Mouse (Mus musculus): Measurements from ENCODE around the gene Ank2. TPM values are rescaled to one million over a fixed set of nuclear protein-coding genes. Genes with fewer than 3 reads are reported as not detected.

Ank2 gene
- total RNA-seq, 2 experiments from 2014 or later, result 0.73 TPM; not detected in 1

DNA sequence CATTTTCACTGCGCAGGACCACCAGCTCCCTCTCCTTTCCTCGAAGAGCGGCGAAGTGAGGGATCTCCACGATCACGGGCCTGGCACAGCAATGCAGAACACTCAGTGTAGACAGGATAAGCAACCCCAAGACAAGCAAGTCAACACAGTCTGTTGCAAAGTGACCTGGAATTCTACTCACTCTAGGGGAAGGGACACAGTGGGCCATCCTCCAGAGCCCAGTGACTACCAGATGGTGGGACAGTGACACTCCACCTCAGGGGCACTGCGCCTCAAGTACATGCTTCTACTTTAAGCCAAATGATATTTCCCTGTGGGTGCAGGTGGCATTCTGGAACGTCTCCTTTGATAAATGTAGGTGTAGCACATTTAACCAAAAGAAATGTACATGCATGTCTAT, 536.8 kb downstream of the Ank2 start:
- no peak for ATAC-seq (replicated peaks; ENCODE audit: poor library complexity, severe bottlenecking)

DNA sequence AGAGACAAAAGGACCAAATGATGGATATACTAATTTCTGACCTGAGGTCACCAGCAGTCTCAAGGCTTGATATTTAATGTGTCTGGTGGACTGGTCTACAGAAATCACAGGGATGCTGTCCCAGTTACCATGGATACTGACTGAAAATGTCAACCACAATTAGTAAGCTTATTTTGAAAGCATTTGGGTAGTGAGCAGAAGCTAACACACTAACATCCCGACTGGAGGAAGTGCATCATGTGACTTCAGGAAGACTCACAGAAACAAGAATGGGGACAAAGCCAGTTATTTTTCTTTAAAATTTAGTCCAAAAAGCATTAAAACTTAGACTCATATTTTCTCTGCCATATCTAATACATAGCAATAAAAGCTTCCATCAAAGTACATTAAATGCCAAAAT, 546.5 kb downstream of the Ank2 start:
- ATAC-seq (replicated peaks; ENCODE audit: poor library complexity, severe bottlenecking), result peak; percentile 61

DNA sequence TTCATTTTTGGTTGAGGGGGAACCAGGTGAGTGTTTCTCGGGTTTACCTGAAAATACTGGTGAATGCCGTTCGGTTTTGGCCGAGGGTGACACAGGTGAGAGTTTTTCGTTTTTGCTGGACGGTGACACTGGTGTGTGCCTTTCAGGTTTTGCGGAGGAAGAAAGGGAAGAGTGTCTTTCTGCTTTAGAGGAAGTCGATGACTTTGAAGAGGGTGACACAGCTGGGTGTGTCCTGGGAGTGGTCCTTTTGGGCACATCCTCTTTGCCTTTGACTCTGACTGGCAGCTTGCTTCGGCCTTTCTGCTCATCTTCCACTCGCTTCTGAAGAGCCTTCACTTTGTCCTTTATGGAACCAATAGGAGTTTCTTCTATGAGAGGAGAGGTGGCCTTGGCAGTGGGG, 552.6 kb downstream of the Ank2 start:
- no peak for ATAC-seq (replicated peaks; ENCODE audit: poor library complexity, severe bottlenecking)

DNA sequence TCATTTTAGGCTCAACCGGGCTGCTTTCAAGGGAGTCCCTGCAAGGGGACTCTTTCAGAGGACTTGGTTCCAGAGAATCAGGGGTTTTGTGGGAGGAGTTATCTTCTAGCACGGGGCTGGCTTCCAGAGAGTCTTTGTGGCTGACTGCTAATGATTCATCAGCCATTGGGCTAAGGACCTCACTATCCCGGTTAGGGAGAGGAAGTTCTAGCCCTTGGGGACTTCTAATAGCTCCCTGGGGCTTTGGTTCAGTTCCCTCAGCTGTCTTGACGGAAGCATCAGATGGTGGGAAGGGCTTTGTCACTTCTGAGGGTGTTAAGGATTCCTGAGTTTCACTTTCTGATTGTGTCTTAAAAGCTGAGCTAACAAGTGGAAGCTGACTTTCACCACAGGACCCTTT, 554.3 kb downstream of the Ank2 start:
- ATAC-seq (replicated peaks; ENCODE audit: poor library complexity, severe bottlenecking), result peak; percentile 43

DNA sequence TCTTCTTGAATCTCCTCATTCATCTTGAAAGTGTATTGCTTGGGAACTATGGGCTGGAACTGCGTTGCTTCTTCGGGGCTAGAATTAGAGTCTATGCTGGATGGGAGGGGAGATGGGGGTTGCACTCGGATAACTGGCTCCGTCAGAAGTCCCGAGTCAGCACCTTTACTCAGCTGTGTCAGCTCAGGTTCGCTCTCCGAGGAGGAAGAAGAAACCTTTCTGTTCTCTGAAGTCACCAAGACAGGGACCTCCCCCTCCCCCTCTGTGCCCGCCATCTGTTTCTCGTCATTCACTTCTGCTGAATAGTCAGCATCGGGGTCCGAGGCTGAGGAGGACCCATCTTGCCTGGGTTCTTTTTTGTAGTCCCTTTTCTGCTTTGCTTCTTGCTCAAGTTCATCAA, 555.1 kb downstream of the Ank2 start:
- no peak for ATAC-seq (replicated peaks; ENCODE audit: poor library complexity, severe bottlenecking)

DNA sequence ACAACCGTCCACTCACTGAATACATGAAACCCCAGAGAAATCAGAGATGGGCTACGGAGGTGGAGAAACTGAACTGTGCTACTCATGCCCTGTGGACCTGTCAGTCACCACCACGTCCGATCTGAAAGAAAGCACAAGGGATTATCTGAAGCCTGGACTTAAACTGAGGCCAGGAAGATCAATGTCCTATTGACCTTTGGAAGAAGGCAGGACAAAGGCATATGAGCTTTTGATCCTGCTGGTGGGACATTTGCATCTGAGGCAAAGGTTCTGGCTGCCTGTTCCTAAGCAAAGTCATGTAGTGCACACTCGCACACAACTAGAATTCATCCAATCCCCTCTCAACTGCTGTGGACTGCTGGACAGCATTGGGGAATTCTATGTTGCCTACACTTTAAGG, 558.7 kb downstream of the Ank2 start:
- ATAC-seq (replicated peaks; ENCODE audit: poor library complexity, severe bottlenecking), result no peak

DNA sequence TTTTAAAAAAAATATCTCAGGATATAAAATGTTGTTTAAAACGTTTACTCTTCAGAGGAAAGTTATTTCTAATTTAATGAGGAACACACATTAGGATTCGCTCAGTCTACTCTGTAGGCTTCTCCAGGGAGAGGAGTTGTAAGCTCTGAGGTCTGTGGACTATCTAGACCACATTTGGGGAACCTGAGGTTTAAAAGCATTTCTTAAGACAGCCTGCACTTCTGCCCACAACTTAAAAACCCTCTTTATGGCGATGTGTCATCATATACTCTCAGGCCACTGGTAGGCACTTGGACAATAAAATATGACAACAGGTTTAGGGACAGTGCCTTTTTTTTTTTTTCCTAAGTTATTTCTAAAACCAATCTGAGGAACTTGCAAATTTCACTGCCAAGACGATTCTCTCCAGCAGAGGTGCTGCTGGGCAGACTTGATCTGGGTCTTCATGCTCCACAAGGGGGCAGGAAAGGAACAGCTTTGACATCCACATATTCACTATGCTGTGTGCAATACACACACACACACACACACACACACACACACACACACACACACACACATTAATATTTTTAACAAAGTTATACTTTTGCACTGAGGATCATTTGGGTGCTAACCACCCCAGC, 567.2 kb downstream of the Ank2 start:
- peak; percentile 96 for ATAC-seq (replicated peaks; ENCODE audit: poor library complexity, severe bottlenecking)

DNA sequence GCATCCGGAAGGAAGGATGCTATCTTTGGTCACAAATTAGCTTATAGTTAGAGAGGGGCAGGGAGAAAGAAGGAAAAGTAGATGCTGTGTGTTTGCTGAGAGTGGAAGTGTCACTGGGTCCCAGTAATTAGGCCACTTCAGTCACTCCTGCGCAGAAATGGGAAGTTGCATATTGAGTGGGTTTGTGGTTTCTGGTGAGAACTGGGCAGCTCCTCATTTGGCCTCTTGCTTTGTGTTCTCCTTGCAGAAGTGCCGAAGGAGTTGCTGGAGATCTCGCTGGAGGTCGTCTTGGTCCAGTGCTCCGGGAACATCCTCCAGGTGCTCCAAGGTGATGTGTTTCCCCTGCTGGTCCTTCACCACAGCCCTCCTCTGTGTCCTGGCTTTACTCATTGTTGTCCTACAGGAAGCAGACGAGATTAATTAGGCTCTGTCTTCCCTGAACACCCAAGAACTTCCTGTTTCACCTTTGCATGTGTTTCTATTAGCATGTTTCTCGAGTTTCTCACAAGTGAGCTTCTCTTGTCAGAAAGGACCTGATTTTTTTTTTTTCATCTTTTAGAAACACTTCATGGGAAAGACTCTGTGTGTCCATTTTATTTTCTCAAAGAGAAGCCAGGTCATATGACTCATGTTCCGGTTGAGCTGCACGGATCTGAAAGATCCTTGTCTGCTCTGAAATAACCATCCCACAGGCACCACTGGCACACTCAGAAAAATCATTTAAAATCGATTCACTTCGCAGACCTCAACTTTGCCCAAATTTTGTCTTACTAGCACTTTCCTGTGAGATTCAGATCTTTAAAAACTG, 575.4 kb downstream of the Ank2 start:
- ATAC-seq (replicated peaks; ENCODE audit: poor library complexity, severe bottlenecking), result peak; percentile 91

DNA sequence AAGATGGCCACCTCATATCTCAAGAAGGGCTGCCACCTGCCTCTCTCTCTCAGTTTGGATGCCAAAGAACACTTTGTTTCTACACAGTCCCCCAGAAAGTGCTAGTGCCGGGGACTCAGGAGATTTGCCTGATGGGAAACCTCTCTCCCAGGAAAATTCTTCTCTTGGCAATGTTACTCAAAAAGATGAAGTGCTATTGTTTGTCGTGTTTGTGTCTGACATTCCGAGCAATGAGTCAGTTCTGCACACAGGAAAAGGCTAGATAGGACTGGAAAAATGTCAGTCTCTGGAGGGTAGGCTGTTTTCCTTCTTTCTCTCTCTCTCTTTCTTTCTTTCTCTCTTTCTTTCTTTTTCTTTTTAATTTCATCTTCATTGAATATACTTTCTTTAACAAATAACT, 577.2 kb downstream of the Ank2 start:
- ATAC-seq (replicated peaks; ENCODE audit: poor library complexity, severe bottlenecking), result no peak

DNA sequence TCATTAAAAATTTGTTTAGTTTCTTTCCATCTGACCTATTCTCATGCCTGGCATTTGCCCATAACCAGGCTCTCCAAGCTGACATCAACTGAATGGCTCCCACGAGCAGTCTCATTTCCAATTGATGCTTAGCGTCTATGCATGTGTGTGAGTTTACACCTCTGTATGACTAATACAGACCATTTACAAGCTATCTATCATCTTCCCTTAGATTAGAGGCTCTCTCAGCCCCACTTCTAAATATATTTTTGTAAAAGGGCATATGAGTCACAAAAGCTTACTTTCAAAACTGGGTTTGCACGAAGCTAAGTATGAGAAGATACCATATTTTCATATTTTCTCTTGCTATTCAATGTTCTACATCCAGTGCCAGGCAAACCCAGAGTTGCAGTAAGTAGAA, 578.9 kb downstream of the Ank2 start:
- no peak for ATAC-seq (replicated peaks; ENCODE audit: poor library complexity, severe bottlenecking)

DNA sequence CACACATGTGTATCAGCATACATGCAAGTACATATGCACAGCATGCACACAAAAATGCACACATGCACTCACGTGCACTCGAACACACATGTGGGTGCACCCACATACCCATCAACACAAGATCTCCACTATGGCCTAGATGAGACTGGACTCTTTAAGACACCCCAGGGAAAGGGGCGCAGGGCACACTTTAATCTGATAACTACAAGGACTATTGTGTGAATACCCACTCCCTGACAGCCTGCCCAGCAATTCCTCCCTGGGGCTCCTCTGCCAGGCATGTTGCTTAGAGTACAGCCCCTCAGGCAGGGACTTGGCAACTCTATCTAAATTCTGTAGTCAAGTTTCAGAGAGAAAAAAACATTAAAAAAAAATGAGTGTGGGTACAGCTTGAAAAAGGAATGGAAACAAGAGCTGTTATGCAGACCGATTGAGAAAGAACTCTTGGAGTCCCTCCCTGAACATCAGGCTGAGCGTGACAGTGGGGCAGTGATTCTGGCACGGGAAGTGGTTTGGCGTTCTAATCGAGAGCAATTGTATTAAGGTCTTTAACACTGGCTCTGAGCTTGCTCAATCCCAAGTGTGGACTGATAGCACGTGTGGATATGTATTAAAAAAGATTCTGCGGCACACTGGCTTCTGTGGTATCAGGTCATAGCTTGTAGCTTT, 580.2 kb downstream of the Ank2 start:
- ATAC-seq (replicated peaks; ENCODE audit: poor library complexity, severe bottlenecking), result peak; percentile 67

DNA sequence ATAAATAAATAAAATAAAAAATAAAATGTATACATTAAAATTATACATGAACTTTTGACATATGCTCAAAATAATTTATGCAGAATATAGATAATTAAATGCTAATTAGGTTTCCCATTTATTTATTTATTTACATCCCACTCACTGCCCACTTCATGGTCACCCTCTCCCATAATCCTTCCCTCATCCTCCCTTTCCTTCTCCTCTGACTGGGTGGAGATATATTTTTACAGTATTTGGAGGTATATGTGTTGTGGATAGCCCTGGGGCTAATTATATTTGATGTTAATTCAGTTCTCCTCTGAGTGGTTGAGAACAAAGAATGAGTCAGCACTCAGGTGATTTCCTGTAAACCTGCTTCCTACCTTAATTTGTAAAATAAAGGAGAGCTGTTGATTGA, 582.8 kb downstream of the Ank2 start:
- ATAC-seq (replicated peaks; ENCODE audit: poor library complexity, severe bottlenecking), result no peak

DNA sequence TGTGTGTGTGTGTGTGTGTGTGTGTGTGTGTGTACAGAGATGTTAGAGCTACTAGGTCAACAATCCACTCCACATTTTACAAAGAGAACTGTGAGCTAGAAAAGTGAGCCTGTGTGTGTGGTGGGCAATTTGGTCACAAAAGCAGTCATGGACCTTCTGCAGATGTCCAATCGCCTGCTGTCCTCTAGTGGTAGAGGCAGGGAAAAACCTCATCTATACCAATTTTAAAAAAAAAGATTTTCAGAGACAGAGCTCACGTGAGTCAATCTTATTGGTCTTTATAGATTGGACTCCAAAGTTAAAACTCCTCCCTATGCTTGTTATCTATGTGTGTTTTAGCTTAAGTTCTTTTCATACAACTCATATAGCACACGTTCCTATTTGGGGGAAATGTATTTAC, 595.6 kb downstream of the Ank2 start:
- peak; percentile 95 for ATAC-seq (replicated peaks; ENCODE audit: poor library complexity, severe bottlenecking)

DNA sequence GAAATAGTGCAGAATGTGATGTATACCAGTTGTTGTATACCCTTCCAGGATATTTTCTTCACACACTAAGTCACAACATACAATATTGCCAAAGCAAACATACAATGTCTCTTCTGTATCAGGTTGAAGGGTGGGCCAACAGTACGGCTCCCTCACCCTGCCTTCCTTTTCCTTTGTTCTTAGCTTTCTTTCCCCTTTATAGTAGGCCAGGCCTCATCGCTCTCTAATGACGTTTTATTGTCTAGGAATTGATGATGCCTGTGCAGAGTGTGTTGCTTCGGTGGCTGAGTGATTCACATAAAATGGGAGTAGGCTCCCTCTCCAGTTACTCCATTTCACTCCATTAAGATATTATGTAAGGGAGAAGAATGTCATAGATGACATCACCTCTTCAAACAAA, 612.5 kb downstream of the Ank2 start:
- ATAC-seq (replicated peaks; ENCODE audit: poor library complexity, severe bottlenecking), result no peak

DNA sequence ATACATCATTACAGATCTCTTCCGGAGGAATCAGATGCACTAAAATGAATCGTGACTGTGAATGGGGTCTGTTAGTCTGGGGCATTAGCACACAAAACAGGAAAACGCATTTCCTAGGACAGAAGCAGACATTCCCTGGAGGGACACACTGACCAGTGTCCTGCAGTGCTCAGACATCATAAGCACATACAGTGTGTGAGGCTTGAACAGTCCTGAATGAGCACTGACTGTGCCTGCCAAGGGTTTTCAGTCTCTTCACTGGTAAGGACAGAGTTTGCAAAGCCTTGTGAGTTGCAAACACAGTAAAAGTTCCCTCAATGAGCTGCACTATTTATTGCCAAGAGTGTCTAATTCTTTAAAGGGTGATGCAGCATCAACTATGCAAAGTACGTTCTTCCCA, 613.1 kb downstream of the Ank2 start:
- no peak for ATAC-seq (replicated peaks; ENCODE audit: poor library complexity, severe bottlenecking)

DNA sequence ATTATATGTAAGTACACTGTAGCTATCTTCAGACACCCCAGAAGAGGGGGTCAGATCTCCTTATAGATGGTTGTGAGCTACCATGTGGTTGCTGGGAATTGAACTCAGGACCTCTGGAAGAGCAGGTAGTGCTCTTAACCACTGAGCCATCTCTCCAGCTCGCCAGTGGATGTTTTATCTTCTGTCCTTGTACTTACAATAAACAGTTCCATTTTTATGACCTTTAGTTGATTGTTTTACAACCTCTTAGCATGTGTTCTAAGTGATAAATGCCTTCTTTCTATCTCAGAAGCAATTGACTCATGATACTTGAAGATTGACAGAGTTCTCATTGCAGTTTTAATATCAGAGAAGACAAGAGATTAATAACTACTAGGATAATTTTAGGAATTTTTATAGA, 620.9 kb downstream of the Ank2 start:
- ATAC-seq (replicated peaks; ENCODE audit: poor library complexity, severe bottlenecking), result no peak

Other genes starting within 250 kb of the Ank2 start
- 55.2 and 76.0 TPM in 2 replicates for gene Larp7, start 54.0 kb upstream of the Ank2 start, total RNA-seq (2014; fragmentation: Nextera tagmentation)
- 106 and 126 TPM in 2 replicates for gene Larp7, start 54.0 kb upstream of the Ank2 start, total RNA-seq (2017)
- 26.1 and 30.8 TPM in 2 replicates for gene Zgrf1, start 54.1 kb upstream of the Ank2 start, total RNA-seq (2014; fragmentation: Nextera tagmentation)
- gene Zgrf1, start 54.1 kb upstream of the Ank2 start, total RNA-seq (2017), result 23.1 and 30.6 TPM in 2 replicates
- not detected in 2 replicates for gene Neurog2, start 133.8 kb upstream of the Ank2 start, total RNA-seq (2014; fragmentation: Nextera tagmentation)
- gene Neurog2, start 133.8 kb upstream of the Ank2 start, total RNA-seq (2017), result not detected in 2 replicates